Mouse (Mus musculus): Measurements from ENCODE around the gene Gal3st2b. TPM values are rescaled to one million over a fixed set of nuclear protein-coding genes. Genes with fewer than 3 reads are reported as not detected.
"Not testable (repeated sequence)": the region's sequence is repeated elsewhere in the genome, so short reads cannot be mapped to it uniquely, and the experiment has no call there.

Gal3st2b gene
- polyA plus RNA-seq, 1 experiment from 2014 or later = 0.10 TPM

DNA sequence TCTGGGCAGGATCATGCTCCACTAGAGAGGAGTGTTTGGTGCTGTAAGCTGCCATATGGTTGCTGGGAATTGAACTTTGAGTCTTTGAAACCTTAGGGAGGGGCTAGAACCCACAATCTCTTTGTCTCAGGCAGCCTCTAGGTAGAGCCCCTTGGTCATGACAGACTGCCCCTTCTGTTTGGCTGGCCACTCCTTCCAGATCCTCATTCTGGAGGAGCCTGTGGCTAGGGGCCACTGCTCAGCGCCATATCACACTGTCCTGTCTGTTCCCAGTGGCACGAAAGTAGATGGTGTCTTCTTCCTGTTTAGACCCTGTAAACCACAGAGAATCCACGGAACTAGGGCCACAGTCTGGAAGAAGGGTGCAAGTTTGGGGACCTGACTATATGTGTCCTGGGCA lies 4.5 kb downstream of the Gal3st2b start:
- H3K4me3 ChIP-seq (replicated peaks); H3K4me1 ChIP-seq; ATAC-seq (ENCODE audit: low FRiP score); H3K9me3 ChIP-seq; H3K27ac ChIP-seq; H3K27me3 ChIP-seq; H3K9ac ChIP-seq; H3K36me3 ChIP-seq (replicated peaks); H3K4me2 ChIP-seq: not testable (repeated sequence)
- WGBS = 95% methylated on average over 3 of the region's 3 CpGs

DNA sequence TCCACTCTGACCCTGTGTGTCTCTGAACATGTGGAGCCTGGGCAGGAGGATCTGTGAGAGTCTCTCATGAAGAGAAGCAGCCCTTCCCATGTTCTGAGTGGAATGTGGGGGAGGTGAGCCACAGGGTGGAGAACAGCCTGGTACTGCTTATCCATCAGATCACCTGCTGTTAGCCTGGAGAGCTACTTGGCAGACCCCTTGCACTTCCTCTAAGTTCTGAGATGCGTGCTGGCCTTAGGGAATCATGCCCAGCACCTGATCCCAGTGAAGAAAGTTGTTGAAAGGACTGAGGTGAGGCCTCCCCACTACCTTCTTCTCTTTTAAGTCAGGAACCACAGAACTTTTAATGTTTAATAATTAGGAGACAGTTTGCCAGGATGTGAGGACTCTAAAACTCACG lies 5.0 kb downstream of the Gal3st2b start:
- ATAC-seq (ENCODE audit: low FRiP score); H3K27me3 ChIP-seq; H3K9me3 ChIP-seq; H3K36me3 ChIP-seq (replicated peaks); H3K4me1 ChIP-seq; H3K27ac ChIP-seq; H3K4me2 ChIP-seq; H3K9ac ChIP-seq; H3K4me3 ChIP-seq (replicated peaks): not testable (repeated sequence)
- 79% methylated on average over 2 of the region's 2 CpGs for WGBS

DNA sequence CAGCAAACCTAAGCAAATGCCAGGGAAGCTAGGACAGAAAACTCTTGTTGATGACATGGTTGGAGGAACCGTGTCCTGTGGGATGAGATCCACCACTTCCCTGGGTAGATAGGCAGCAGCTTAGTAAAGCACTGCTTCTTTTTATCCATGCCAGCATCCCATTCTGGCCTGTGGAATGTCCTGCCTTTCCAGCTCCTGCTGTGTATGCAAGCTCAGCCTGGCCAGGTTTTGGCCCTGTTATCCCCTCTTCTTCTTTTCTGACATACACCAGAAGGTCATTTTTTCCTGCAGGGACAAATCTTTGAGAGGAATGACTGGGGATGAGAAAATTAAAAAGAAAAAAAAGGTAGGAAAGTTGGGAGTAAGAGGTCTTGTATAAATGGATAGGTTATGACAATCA lies 17.3 kb downstream of the Gal3st2b start:
- not testable (repeated sequence) for H3K36me3 ChIP-seq (replicated peaks); H3K4me3 ChIP-seq (replicated peaks); H3K9me3 ChIP-seq; H3K4me1 ChIP-seq; H3K27ac ChIP-seq; H3K27me3 ChIP-seq; ATAC-seq (ENCODE audit: low FRiP score); H3K9ac ChIP-seq; H3K4me2 ChIP-seq
- 90% methylated on average over 1 of the region's 1 CpGs for WGBS

DNA sequence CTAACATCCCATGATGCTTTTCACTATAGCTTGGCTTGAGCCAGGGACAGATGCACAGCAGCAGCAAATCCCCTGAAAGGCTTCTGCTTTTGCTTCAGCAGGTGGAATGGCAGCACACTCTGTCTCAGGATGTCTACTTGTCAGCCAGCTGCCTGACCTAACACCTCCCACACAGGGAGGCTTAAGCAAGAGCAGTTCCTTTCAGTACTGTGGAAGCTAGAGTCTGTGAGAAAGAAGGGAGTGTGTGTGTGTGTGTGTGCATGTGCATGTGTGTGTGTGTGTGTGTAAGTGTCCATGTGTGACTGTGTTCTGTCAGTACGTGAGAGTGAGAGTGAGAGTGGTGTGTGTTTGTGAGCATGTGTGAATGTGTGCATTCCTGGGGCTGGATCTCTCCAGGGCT lies 19.7 kb downstream of the Gal3st2b start:
- not testable (repeated sequence) for H3K4me2 ChIP-seq

DNA sequence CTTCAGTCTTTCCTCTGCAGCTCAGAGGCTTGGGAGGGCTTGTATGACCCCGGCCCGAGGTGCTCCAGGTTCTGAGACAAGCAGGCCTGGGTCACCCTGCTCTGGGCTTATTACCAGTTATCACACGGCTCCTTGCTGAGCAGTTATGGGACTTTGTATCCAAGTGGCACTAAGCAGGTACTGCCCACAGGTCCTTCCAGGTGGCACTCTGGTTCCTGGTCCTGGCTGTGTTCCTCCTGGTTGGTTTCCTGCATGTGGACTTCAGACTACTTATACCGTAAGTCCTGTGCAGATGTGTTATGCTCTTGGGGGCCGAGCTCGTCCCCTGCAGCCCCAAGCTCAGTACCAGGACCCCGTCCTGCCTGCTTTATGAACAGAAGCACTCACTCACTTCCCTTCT lies 20.3 kb downstream of the Gal3st2b start:
- H3K27ac ChIP-seq; ATAC-seq (ENCODE audit: low FRiP score); H3K4me1 ChIP-seq; H3K27me3 ChIP-seq; H3K4me3 ChIP-seq (replicated peaks); H3K36me3 ChIP-seq (replicated peaks); H3K9ac ChIP-seq; H3K4me2 ChIP-seq; H3K9me3 ChIP-seq: not testable (repeated sequence)
- WGBS = 93% methylated on average over 7 of the region's 7 CpGs

More for the DNA sequence above, 19.7 kb downstream of the Gal3st2b start:
- not testable (repeated sequence) for H3K9me3 ChIP-seq; H3K4me3 ChIP-seq (replicated peaks); H3K9ac ChIP-seq; H3K27ac ChIP-seq; H3K27me3 ChIP-seq; ATAC-seq (ENCODE audit: low FRiP score); H3K36me3 ChIP-seq (replicated peaks); H3K4me1 ChIP-seq
- WGBS = 63% methylated on average over 1 of the region's 1 CpGs

DNA sequence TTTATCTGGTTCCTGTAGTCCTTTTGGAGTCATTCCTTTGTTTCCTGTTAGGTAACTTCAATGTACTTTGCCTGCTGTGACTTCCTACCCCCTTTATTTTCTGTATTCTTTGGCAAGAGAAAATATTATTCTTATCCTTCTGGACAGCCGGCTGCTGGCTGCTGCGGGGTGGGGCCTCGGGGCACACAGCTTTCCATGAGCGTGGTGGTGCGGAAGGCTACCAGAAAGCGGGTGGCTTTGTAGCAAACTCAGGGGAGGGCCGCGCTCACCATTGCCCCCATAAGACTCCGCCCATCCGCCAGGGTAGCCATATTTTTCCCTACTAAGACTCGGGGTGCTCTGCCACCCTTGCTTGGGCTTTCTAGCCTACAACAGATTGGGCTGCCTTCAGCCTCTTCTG lies 31.0 kb downstream of the Gal3st2b start:
- not testable (repeated sequence) for H3K9ac ChIP-seq; H3K27ac ChIP-seq; H3K4me2 ChIP-seq; H3K4me1 ChIP-seq; H3K4me3 ChIP-seq (replicated peaks); H3K27me3 ChIP-seq; H3K36me3 ChIP-seq (replicated peaks); H3K9me3 ChIP-seq
- ATAC-seq (ENCODE audit: low FRiP score) = 0 out of 2 replicates have a peak, but pooled peaks have one; percentile 36
- WGBS = no CpG with 5 or more reads among the region's 11 CpGs

DNA sequence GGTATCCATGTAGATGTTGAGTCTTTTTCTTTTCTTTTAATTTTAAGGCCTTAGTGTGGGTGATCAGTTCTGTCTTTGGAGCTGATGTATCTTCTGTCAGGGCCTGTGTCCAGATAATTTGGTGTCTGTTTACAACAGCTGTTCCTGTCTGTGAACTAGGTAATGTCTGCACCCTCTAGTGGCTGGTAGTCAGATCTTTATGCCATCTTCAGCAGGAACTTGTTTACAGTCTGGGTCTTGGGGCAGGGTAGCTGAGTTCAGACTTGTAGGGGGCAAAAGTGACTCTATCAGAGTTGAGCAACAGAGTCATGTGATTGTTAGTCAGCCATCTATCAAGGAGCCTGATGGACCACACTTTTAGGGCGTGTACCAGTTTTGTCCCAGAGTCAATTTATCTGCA lies 48.4 kb downstream of the Gal3st2b start:
- H3K4me1 ChIP-seq; H3K4me3 ChIP-seq (replicated peaks); ATAC-seq (ENCODE audit: low FRiP score); H3K9ac ChIP-seq; H3K27ac ChIP-seq; H3K36me3 ChIP-seq (replicated peaks); H3K9me3 ChIP-seq; H3K27me3 ChIP-seq; H3K4me2 ChIP-seq: not testable (repeated sequence)
- whole genome bisulfite sequencing = no CpG with 5 or more reads among the region's 1 CpGs

DNA sequence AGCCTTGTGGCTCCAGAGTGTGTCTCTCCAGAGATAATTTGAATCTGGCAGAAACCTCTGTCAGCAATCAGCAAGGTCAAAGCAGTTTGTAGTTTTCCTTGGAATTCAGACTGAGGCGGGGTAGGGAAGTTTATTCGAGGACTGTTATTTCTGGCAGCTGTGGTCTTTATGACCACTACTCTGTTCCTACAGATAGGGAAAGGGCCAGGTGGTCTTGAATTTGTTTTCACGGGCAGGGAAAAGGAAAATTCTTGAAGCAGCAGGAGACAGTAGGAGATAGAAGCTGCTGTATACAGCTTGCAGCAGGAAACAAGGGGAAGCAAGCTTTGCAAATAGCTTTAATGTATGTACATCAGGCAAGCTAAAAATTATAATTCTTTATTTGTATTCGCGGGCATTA lies 52.3 kb downstream of the Gal3st2b start:
- H3K4me3 ChIP-seq (replicated peaks); H3K4me2 ChIP-seq; H3K27me3 ChIP-seq; H3K9ac ChIP-seq; H3K27ac ChIP-seq; ATAC-seq (ENCODE audit: low FRiP score); H3K4me1 ChIP-seq; H3K9me3 ChIP-seq; H3K36me3 ChIP-seq (replicated peaks): not testable (repeated sequence)
- WGBS = 91% methylated on average over 5 of the region's 5 CpGs

DNA sequence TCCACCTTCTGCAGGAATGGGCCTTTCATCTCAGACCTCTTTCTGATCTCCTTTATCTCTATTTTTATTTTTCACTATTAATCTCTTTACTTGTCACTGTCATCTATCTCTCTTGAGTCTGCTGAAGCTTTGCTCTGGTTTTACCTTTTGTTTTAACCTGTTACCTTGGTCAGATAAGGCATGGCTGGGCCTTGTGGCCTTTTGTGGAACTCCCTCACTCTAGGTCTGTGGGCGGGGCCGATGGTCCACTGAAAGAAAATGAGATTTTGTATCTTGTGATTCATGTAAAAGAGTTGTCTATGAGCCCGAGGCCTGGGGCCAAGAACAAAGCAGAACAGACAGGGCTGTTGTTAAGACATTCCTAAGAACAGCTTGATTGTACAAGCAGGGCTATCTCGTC lies 52.7 kb downstream of the Gal3st2b start:
- ATAC-seq (ENCODE audit: low FRiP score) = not testable (repeated sequence)
- no CpG with 5 or more reads among the region's 4 CpGs for WGBS

DNA sequence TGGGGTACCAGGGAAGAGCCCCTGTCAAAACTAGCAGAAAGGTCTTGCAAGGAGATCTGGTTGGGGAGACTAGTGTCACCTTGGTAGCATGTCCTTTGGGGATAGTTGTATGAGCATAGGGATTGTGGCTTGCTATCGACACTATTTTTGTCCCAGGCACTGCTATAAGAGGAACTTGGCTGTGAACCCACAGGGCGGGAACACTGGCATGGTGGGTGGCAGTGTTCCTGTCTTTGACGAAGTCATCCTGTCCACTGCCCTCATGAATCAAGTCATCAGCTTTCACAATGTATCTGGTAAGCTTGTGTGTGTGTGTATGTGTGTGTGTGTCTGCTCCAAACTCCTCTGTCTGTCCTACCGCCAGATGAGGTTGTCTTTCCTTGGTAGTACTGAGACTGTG lies 57.7 kb downstream of the Gal3st2b start:
- not testable (repeated sequence) for H3K9me3 ChIP-seq; H3K4me3 ChIP-seq (replicated peaks); H3K4me2 ChIP-seq; H3K27ac ChIP-seq; H3K9ac ChIP-seq; H3K4me1 ChIP-seq; H3K27me3 ChIP-seq; ATAC-seq (ENCODE audit: low FRiP score); H3K36me3 ChIP-seq (replicated peaks)
- 91% methylated on average over 2 of the region's 4 CpGs for WGBS

More for the DNA sequence above, 52.7 kb downstream of the Gal3st2b start:
- H3K4me1 ChIP-seq; H3K36me3 ChIP-seq (replicated peaks); H3K9ac ChIP-seq; H3K27ac ChIP-seq; H3K4me3 ChIP-seq (replicated peaks); H3K9me3 ChIP-seq; H3K4me2 ChIP-seq; H3K27me3 ChIP-seq: not testable (repeated sequence)

DNA sequence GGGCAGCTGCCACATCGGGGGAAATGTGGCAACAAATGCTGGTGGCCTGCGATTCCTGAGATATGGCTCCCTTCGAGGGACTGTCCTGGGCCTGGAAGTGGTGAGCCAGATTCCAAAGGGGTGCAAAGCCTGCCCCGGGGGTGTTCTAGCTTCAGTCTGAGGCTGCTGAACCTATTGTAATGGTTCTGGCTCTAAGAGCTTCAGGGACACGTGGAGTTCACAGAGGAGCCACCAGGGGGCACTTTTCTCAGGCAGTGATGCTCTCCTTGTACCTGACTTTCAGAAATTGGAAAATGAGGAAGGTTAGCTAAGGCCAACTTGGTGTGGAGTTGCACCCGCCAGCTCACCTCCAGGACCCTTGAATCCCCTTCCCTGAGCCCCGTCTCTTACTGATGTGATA lies 60.2 kb downstream of the Gal3st2b start:
- H3K4me1 ChIP-seq; H3K36me3 ChIP-seq (replicated peaks); H3K27ac ChIP-seq; H3K9me3 ChIP-seq; H3K27me3 ChIP-seq; H3K4me2 ChIP-seq; H3K4me3 ChIP-seq (replicated peaks); H3K9ac ChIP-seq: not testable (repeated sequence)
- no CpG with 5 or more reads among the region's 7 CpGs for WGBS
- ATAC-seq (ENCODE audit: low FRiP score) = 0 out of 2 replicates have a peak, but pooled peaks have one; percentile 39

DNA sequence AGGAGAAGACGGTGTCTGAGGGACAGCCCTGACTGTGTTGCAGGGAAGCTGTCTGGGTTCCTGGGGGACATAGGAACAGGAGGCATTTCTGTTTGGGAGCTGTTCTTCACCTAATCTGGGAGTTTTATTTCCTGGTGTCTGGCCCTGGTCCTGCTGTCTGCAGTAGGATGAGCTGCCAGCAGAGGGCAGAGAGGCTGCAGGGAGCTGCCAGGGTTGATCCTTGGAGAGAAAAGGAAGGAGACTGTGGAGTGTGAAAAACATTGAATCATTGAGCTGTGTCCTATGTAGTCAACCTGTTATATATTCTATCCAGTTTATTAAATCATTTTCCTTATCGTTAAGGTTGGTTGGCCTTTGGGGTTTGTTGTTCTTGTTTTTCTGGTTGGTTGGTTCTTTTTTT lies 62.8 kb downstream of the Gal3st2b start:
- not testable (repeated sequence) for H3K27ac ChIP-seq; H3K4me1 ChIP-seq; H3K4me3 ChIP-seq (replicated peaks); H3K36me3 ChIP-seq (replicated peaks); H3K9me3 ChIP-seq; H3K4me2 ChIP-seq; H3K27me3 ChIP-seq; H3K9ac ChIP-seq
- peak; percentile 60; the same call in 1 of the 2 replicates for ATAC-seq (ENCODE audit: low FRiP score)
- no CpG with 5 or more reads among the region's 2 CpGs for WGBS

DNA sequence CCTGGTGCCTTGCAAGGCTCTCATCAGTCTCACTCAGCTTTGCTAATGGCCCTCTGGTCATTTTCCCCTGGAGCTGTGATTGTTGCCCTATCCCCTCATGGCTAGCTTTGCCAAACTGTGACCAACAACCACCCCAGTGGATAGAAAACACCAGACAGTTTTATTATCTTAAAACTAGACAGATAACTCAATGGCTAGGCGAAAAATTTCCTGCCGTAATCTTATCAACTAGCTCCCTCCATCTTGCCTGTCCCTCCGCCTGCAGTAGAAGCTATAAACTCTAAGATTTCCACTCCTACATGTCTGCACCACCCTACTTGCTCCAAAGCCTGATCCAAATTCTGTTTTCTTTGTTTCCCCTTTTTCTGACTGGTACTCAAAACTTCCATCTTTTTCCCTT lies 68.1 kb downstream of the Gal3st2b start:
- H3K9me3 ChIP-seq = no peaks in the 10 kb centered on the region
- H3K4me2 ChIP-seq = no peak overlapping the region
- H3K36me3 ChIP-seq (replicated peaks) = no peaks in the 10 kb centered on the region
- no peak overlapping the region for H3K27ac ChIP-seq
- no peaks in the 10 kb centered on the region for H3K4me1 ChIP-seq
- H3K4me3 ChIP-seq (replicated peaks) = no peak overlapping the region
- WGBS = 95% methylated on average over 3 of the region's 3 CpGs
- no peak overlapping the region for H3K9ac ChIP-seq
- no peaks in the 10 kb centered on the region for H3K27me3 ChIP-seq
- ATAC-seq (ENCODE audit: low FRiP score) = no peak

DNA sequence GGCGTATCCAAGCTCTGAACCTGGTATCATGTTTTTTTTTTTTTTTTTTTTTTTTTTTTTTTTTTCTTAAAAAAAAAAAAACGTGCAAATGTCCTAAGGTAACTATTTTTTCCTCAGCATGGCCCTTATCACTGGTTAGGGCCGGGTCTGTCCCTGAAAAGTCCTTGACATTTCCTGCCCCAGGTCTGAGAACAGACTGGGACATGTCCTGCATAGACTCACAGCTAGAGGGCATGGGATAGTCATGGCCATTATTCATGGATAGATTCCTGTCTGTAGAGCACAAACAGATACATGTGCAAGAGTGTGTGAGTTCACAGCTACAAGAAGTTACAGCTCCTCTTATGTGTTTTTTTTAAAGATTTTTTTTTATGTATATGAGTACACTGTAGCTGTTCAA lies 70.7 kb downstream of the Gal3st2b start:
- Histone ChIP-seq H3K9ac (no peak overlapping the region), H3K36me3 (replicated peaks) (no peaks in the 10 kb centered on the region), H3K27ac (no peak overlapping the region), H3K4me2 (no peak overlapping the region), H3K27me3 (no peaks in the 10 kb centered on the region), H3K4me3 (replicated peaks) (no peak overlapping the region), H3K9me3 (no peaks in the 10 kb centered on the region), H3K4me1 (no peaks in the 10 kb centered on the region)
- no peak for ATAC-seq (ENCODE audit: low FRiP score)
- WGBS = 66% methylated on average over 3 of the region's 3 CpGs
